ENCODE assay signal across 18 mouse cellular contexts in genomic region chr7:27574124-27574880, GRCm38 (mm10). TPM values are rescaled to one million over a fixed set of nuclear protein-coding genes. Genes with fewer than 3 reads are reported as not detected.
DNase-seq lines count a peak whose midpoint lies in the region; ATAC-seq and TF ChIP-seq lines count a peak whose summit lies in the region.
"Had no signal": no experiment of that assay in that cellular context is flagged by ENCODE, and none has a peak within 500 bp of the region (broad histone marks: within the 10 kb centered on the region; RNA-seq: fewer than 3 reads in every experiment).

No protein-coding gene starts in this region.

- H3K4me2 ChIP-seq in forebrain, embryonic 11.5 days (ENCODE audit: low read depth, low read length, severe bottlenecking) = no peak overlapping the region
- H3K4me2 ChIP-seq: embryonic facial prominence, embryonic 15.5 days; heart, embryonic 12.5 days; limb, embryonic 15.5 days; lung, embryonic 15.5 days; neural tube, embryonic 13.5 days had no signal

- H3K4me3 ChIP-seq in lung, adult 2 months (replicated peaks; ENCODE audit: extremely low read depth, low read depth, low read length) = no peak overlapping the region
- H3K4me3 ChIP-seq in MEL (ENCODE audit: control insufficient read depth in 1 of 2, insufficient read depth in 1 of 2, low read depth in 2 of 2, low read length in 2 of 2) = no peak overlapping the region
- H3K4me3 ChIP-seq in forebrain, embryonic 11.5 days (ENCODE audit: low read depth, low read length) = no peak overlapping the region
- H3K4me3 ChIP-seq: embryonic facial prominence, embryonic 15.5 days; heart, embryonic 12.5 days; hindbrain, embryonic 10.5 days; limb, embryonic 15.5 days; lung, embryonic 15.5 days; neural tube, embryonic 13.5 days had no signal

- no peaks in the 10 kb centered on the region for H3K9me3 ChIP-seq in MEL (replicated peaks; ENCODE audit: insufficient read depth, low read length)
- H3K9me3 ChIP-seq in forebrain, embryonic 11.5 days (ENCODE audit: control insufficient read depth, low read length) = no peaks in the 10 kb centered on the region
- H3K9me3 ChIP-seq: embryonic facial prominence, embryonic 15.5 days; heart, embryonic 12.5 days; hindbrain, embryonic 10.5 days; limb, embryonic 15.5 days; lung, embryonic 15.5 days; neural tube, embryonic 13.5 days had no signal

- peak; percentile 46 for DNase-seq in lung, postnatal 36 days
- DNase-seq in lung, adult 2 months = no peak
- DNase-seq in MEL (ENCODE audit: low read depth, low spot score) = peak; percentile 40
- DNase-seq in brain, adult 2 months (ENCODE audit: low read depth, low spot score) = peak; percentile 70
- no peak for DNase-seq in forebrain, embryonic 11.5 days (ENCODE audit: low spot score)
- DNase-seq in retina, embryonic 14.5 days (ENCODE audit: low spot score) = no peak
- DNase-seq in layer of hippocampus, adult 8-10 months (ENCODE audit: low spot score in 2 of 2) = no peak
- DNase-seq: gastrocnemius, postnatal 25 days; kidney, postnatal 25 days; midbrain, embryonic 14.5 days had no signal

- no peak for ATAC-seq in forebrain, embryonic 11.5 days (replicated peaks; ENCODE audit: low FRiP score)
- ATAC-seq: forebrain, embryonic 16.5 days; intestine, embryonic 16.5 days had no signal

- 91% methylated on average over 14 of the region's 14 CpGs for WGBS in lung, adult 2 months
- WGBS in forebrain, embryonic 11.5 days = 93% methylated on average over 14 of the region's 14 CpGs

- no peaks in the 10 kb centered on the region for H3K79me2 ChIP-seq in MEL (ENCODE audit: control insufficient read depth, insufficient read depth, low read length, poor library complexity)

- no peak for TF ChIP-seq EP300 in MEL (IDR thresholded peaks at IDR 0.05; ENCODE audit: low read depth in 1 of 2, low read length in 2 of 2)

- no peaks in the 10 kb centered on the region for H3K27me3 ChIP-seq in MEL (ENCODE audit: control insufficient read depth in 1 of 2, insufficient read depth in 2 of 2, low read length in 2 of 2)
- no peaks in the 10 kb centered on the region for H3K27me3 ChIP-seq in forebrain, embryonic 11.5 days (ENCODE audit: control insufficient read depth, insufficient read depth, low read length)
- H3K27me3 ChIP-seq: embryonic facial prominence, embryonic 15.5 days; heart, embryonic 12.5 days; limb, embryonic 15.5 days; lung, embryonic 15.5 days; neural tube, embryonic 13.5 days had no signal

- H3K27ac ChIP-seq in MEL (ENCODE audit: control insufficient read depth, low read depth, low read length) = no peak overlapping the region
- no peak overlapping the region for H3K27ac ChIP-seq in forebrain, embryonic 11.5 days (ENCODE audit: low read depth, low read length)
- H3K27ac ChIP-seq: embryonic facial prominence, embryonic 15.5 days; hindbrain, embryonic 10.5 days; limb, embryonic 15.5 days; lung, embryonic 15.5 days; neural tube, embryonic 13.5 days had no signal

- peaks cover 0 to 9% of the 10 kb centered on the region in 2 experiments; a peak in 3 of 4 replicates for H3K36me3 ChIP-seq in MEL (ENCODE audit: control insufficient read depth in 1 of 2, insufficient read depth in 2 of 2, low read length in 2 of 2)
- peaks cover 3% of the 10 kb centered on the region; the same call in 1 of the 2 replicates for H3K36me3 ChIP-seq in forebrain, embryonic 11.5 days (ENCODE audit: control insufficient read depth, insufficient read depth, low read length)

- TF ChIP-seq POLR2A in lung, adult 2 months (IDR thresholded peaks at IDR 0.05; ENCODE audit: borderline replicate concordance, extremely low read depth, low read depth, low read length) = no peak
- TF ChIP-seq POLR2A in MEL (IDR thresholded peaks at IDR 0.05; ENCODE audit: control insufficient read depth in 1 of 2, insufficient read depth in 1 of 2, low read depth in 1 of 2, low read length in 2 of 2, poor library complexity in 1 of 2) = no peak

- TF ChIP-seq CTCF in lung, adult 2 months (IDR thresholded peaks at IDR 0.05; ENCODE audit: insufficient read depth, low read length) = no peak
- no peak for TF ChIP-seq CTCF in MEL (IDR thresholded peaks at IDR 0.05 in 2 of 3, conservative IDR thresholded peaks at IDR 0.05 in 1 of 3; ENCODE audit: control insufficient read depth in 1 of 3, insufficient read depth in 1 of 3, low read depth in 2 of 3, low read length in 3 of 3, poor library complexity in 1 of 3, severe bottlenecking in 1 of 3)

- no peak overlapping the region for H3K9ac ChIP-seq in MEL (ENCODE audit: control insufficient read depth, low read depth, low read length, poor library complexity, severe bottlenecking)
- no peak overlapping the region for H3K9ac ChIP-seq in forebrain, embryonic 11.5 days (ENCODE audit: low read length)
- H3K9ac ChIP-seq: embryonic facial prominence, embryonic 15.5 days; heart, embryonic 12.5 days; limb, embryonic 15.5 days; lung, embryonic 15.5 days; neural tube, embryonic 13.5 days had no signal

- no peak for TF ChIP-seq RAD21 in MEL (IDR thresholded peaks at IDR 0.05; ENCODE audit: low read depth, low read length)

- H3K4me1 ChIP-seq in lung, adult 2 months (ENCODE audit: control insufficient read depth, insufficient read depth, low read length) = no peaks in the 10 kb centered on the region
- H3K4me1 ChIP-seq in MEL (ENCODE audit: control insufficient read depth in 1 of 2, insufficient read depth in 2 of 2, low read length in 2 of 2) = no peaks in the 10 kb centered on the region
- H3K4me1 ChIP-seq in forebrain, embryonic 11.5 days (replicated peaks; ENCODE audit: control insufficient read depth, insufficient read depth, low read length) = no peaks in the 10 kb centered on the region
- H3K4me1 ChIP-seq: heart, embryonic 12.5 days; hindbrain, embryonic 10.5 days; limb, embryonic 15.5 days; lung, embryonic 15.5 days; neural tube, embryonic 13.5 days had no signal

TF ChIP-seq in MEL, 35 proteins besides CTCF, POLR2A, EP300 and RAD21:
- TF ChIP-seq JUND (IDR thresholded peaks at IDR 0.05; ENCODE audit: low read depth, low read length) = no peak
- TF ChIP-seq ELF1 (IDR thresholded peaks at IDR 0.05; ENCODE audit: low read depth, low read length) = no peak
- TF ChIP-seq MXI1 (IDR thresholded peaks at IDR 0.05; ENCODE audit: low read depth, low read length) = no peak
- TF ChIP-seq USF2 (IDR thresholded peaks at IDR 0.05; ENCODE audit: borderline replicate concordance in 1 of 2, insufficient read depth in 1 of 2, low read depth in 1 of 2, low read length in 2 of 2) = no peak
- TF ChIP-seq MAX (IDR thresholded peaks at IDR 0.05; ENCODE audit: low read length) = no peak
- TF ChIP-seq BHLHE40 (IDR thresholded peaks at IDR 0.05; ENCODE audit: borderline replicate concordance, low read depth, low read length) = no peak
- no peak for TF ChIP-seq MYC (IDR thresholded peaks at IDR 0.05; ENCODE audit: low read depth, low read length)
- no peak for TF ChIP-seq KAT2A (conservative IDR thresholded peaks at IDR 0.05; ENCODE audit: low read depth, low read length)
- no peak for TF ChIP-seq GATA1 (IDR thresholded peaks at IDR 0.05; ENCODE audit: low read depth, low read length)
- TF ChIP-seq NELFE (IDR thresholded peaks at IDR 0.05; ENCODE audit: low read depth, low read length) = no peak
- TF ChIP-seq HCFC1 (IDR thresholded peaks at IDR 0.05; ENCODE audit: low read depth, low read length) = no peak
- no peak for TF ChIP-seq RCOR1 (IDR thresholded peaks at IDR 0.05; ENCODE audit: low read depth, low read length)
- TF ChIP-seq TCF12 (IDR thresholded peaks at IDR 0.05; ENCODE audit: low read depth, low read length) = no peak
- TF ChIP-seq MAFK (IDR thresholded peaks at IDR 0.05; ENCODE audit: borderline replicate concordance, low read depth, low read length) = no peak
- no peak for TF ChIP-seq ZMIZ1 (IDR thresholded peaks at IDR 0.05; ENCODE audit: low read depth, low read length)
TF ChIP-seq in MEL: peak in this region for 0.

RNA-seq across cellular contexts. Expression of gene Akt2, which starts 17.1 kb away (rescaled TPM):
- polyA plus RNA-seq in lung, adult 2 months (2012; rRNA removed) = 81.4 and 101 TPM in 2 replicates
- total RNA-seq in MEL (2012; rRNA removed) = 69.0 and 73.5 TPM in 2 replicates
- 100 to 1,000 TPM in 1 of 2 experiments, not detected in 1; 127 TPM for polyA plus RNA-seq in MEL (2012; ENCODE audit: insufficient read depth in 1 of 2, insufficient read length in 2 of 2, low read depth in 1 of 2, low replicate concordance in 2 of 2, missing spikeins in 1 of 2)
- 72.3 and 75.2 TPM in 2 replicates for polyA plus RNA-seq in forebrain, embryonic 11.5 days (2014; fragmentation: Nextera tagmentation; extraction: Ambion mirVana)
- total RNA-seq in layer of hippocampus, adult 8-10 months (2022) = 100 to 1,000 TPM in 2 of 4 experiments, 10 to 100 TPM in 2; 72.2 to 109 (median 97.5) TPM

RNA-seq across cellular contexts. Expression of gene 2310022A10Rik, which starts 21.3 kb away (rescaled TPM):
- 22.4 and 28.5 TPM in 2 replicates for polyA plus RNA-seq in lung, adult 2 months (2012; rRNA removed)
- total RNA-seq in MEL (2012; rRNA removed) = 5.9 and 6.6 TPM in 2 replicates
- polyA plus RNA-seq in MEL (2012; ENCODE audit: insufficient read depth in 1 of 2, insufficient read length in 2 of 2, low read depth in 1 of 2, low replicate concordance in 2 of 2, missing spikeins in 1 of 2) = 10 to 100 TPM in 1 of 2 experiments, not detected in 1; 33.2 TPM
- 34.0 and 34.1 TPM in 2 replicates for polyA plus RNA-seq in forebrain, embryonic 11.5 days (2014; fragmentation: Nextera tagmentation; extraction: Ambion mirVana)
- 10 to 100 TPM; 25.9 to 34.2 (median 29.8) TPM for total RNA-seq in layer of hippocampus, adult 8-10 months (2022)

RNA-seq across cellular contexts. Expression of gene Pld3, which starts 21.3 kb away (rescaled TPM):
- polyA plus RNA-seq in lung, adult 2 months (2012; rRNA removed) = 180 and 201 TPM in 2 replicates
- 8.0 and 11.1 TPM in 2 replicates for total RNA-seq in MEL (2012; rRNA removed)
- polyA plus RNA-seq in MEL (2012; ENCODE audit: insufficient read depth in 1 of 2, insufficient read length in 2 of 2, low read depth in 1 of 2, low replicate concordance in 2 of 2, missing spikeins in 1 of 2) = 10 to 100 TPM in 1 of 2 experiments, not detected in 1; 22.8 TPM
- 52.1 and 56.4 TPM in 2 replicates for polyA plus RNA-seq in forebrain, embryonic 11.5 days (2014; fragmentation: Nextera tagmentation; extraction: Ambion mirVana)
- 100 to 1,000 TPM; 559 to 594 (median 575) TPM for total RNA-seq in layer of hippocampus, adult 8-10 months (2022)

RNA-seq across cellular contexts. Expression of gene Hipk4, which starts 51.2 kb away (rescaled TPM):
- 1.3 and 1.8 TPM in 2 replicates for polyA plus RNA-seq in lung, adult 2 months (2012; rRNA removed)
- total RNA-seq in MEL (2012; rRNA removed) = not detected in 2 replicates
- polyA plus RNA-seq in MEL (2012; ENCODE audit: insufficient read depth in 1 of 2, insufficient read length in 2 of 2, low read depth in 1 of 2, low replicate concordance in 2 of 2, missing spikeins in 1 of 2) = under 1 TPM in 1 of 2 experiments, not detected in 1; 0.26 TPM
- 0.52 and 0.93 TPM in 2 replicates for polyA plus RNA-seq in forebrain, embryonic 11.5 days (2014; fragmentation: Nextera tagmentation; extraction: Ambion mirVana)
- under 1 TPM in 1 of 4 experiments, not detected in 3; 0.25 TPM for total RNA-seq in layer of hippocampus, adult 8-10 months (2022)

Comparison
In these comparisons a context has a peak if more than half of its experiments do, and no peak if none do; other contexts are left out.
1. DNase-seq: peak in lung, postnatal 36 days (single experiment), MEL (single experiment) and brain, adult 2 months (single experiment); none in lung, adult 2 months (single experiment), forebrain, embryonic 11.5 days (single experiment), retina, embryonic 14.5 days (single experiment) and layer of hippocampus, adult 8-10 months (0 of 2).